Mouse (Mus musculus) limb, embryonic 12.5 days (tissue): ENCODE measurements at regions not wholly inside any gene's neighbourhood (a gene's known extent, or its start where the extent isn't known, plus 50 kb on each side); places are given as distances from the start of the nearest gene placed in this dataset.

ENCODE experiments used
- ATAC-seq: fragments of 200-750 bp; cut with Nextera tagmentation; 2 replicates; pipeline ENCODE4 v1.8.0; 2017; ENCODE audit warnings: low read depth, moderate TSS enrichment; ENCODE audit not compliant: insufficient number of reproducible peaks, insufficient read depth, low FRiP score, low TSS enrichment
- H3K27ac ChIP-seq: fragments of 300-500 bp; sonication (generic); 2 replicates; pipeline ENCODE4 v1.5.1; 2016; ENCODE audit warnings: mild to moderate bottlenecking, moderate library complexity
- H3K27me3 ChIP-seq: fragments of 300-500 bp; sonication (generic); 2 replicates; pipeline ENCODE4 v1.6.1; 2016; ENCODE audit warnings: mild to moderate bottlenecking, moderate library complexity
- H3K36me3 ChIP-seq: fragments of 300-500 bp; sonication (generic); 2 replicates; pipeline ENCODE4 v1.6.1; 2016; ENCODE audit warnings: mild to moderate bottlenecking, moderate library complexity
- H3K4me1 ChIP-seq: fragments of 300-500 bp; sonication (generic); replicated peaks from 2 replicates; pipeline ENCODE4 v1.6.1; 2016
- H3K4me2 ChIP-seq: fragments of 300-500 bp; sonication (generic); 2 replicates; pipeline ENCODE4 v1.6.1; 2016; ENCODE audit warnings: mild to moderate bottlenecking, moderate library complexity
- H3K4me3 ChIP-seq: fragments of 300-500 bp; sonication (generic); replicated peaks from 2 replicates; pipeline ENCODE4 v1.5.1; 2016; ENCODE audit warnings: mild to moderate bottlenecking
- H3K9ac ChIP-seq: fragments of 300-500 bp; sonication (generic); replicated peaks from 2 replicates; pipeline ENCODE4 v1.6.1; 2016; ENCODE audit warnings: mild to moderate bottlenecking, moderate library complexity
- H3K9me3 ChIP-seq: fragments of 300-500 bp; sonication (generic); 2 replicates; pipeline ENCODE4 v1.6.1; 2016; ENCODE audit warnings: mild to moderate bottlenecking, moderate library complexity
- WGBS: fragments of 180-500 bp; shearing (Covaris S2); methylation state at CpG from one replicate; pipeline ENCODE4 v1.1.7; 2016; 5-methylcytosine and 5-hydroxymethylcytosine counted together

DNA sequence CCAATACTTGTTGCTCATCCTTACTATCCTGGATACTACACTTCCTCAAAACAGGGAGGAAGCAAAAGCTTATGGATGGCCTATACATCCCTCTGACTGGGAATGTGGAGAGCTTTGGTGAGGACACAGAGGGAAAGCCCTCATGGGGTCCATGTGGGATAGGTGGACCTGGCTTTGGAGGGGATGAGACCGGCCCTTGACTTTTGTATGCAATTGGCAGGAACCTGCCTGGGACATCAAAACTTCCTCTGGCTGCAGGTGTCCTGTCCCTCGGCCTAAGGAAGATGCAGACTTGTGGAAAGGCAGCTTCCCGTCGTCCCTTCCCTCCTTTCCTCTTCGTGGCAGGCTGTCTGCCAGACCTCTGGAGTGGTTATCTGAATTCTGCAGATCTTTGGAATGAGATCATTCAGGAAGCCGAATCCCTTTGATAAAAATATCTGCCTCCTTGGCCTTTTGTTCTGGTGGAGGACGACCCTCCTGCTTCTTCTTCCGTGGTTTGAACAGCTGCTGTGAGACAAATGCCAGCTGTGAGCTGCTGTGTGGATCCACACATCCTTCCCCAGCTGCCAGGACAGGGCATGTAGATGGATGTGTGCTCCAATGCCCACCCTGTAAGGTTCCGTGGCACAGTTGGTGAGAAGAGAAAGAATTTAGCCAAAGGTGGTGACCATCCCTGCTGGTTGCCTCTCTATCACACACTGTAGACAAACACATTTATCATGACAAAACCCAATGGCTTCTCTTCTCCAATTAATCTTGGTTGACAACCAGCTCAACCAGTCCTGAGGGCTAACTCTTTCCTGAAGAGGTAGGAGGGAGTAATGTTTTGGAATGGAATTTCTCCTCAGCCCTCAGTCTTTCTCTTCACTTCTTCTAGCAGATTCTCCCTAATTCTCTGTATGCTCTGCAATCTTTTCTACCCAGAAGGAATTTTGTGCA is 57.9 kb upstream of the Rapgef5 start:
- 57% methylated on average over 9 of the region's 9 CpGs for WGBS

DNA sequence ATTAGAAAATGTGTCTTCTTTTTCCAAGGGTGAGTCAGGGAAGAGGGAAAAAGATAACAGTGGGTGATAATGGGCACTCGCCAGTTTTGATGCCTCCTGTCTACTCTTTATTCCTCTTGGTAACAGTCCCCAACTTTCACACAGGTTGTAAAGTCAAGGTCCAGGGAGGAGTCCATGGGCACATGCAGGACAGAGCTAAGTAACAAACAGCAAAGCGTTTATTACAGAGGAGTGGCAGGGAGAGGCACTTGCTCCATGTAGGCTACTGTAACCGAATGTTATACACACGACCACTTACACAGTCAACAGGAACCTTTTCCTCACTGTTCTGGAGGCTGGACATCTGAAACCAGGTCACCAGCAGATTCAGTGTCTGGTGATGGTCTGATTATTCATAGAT is 56.7 kb upstream of the Rapgef5 start:
- ATAC-seq, result no peak
- H3K4me3 ChIP-seq, result no peak overlapping the region
- peaks cover 9% of the 10 kb centered on the region; the same call in 1 of the 2 replicates for H3K4me1 ChIP-seq
- no peak overlapping the region for H3K27ac ChIP-seq
- H3K27me3 ChIP-seq, result 0 out of 2 replicates have a peak, but pooled peaks cover 3% of the 10 kb centered on the region
- no peak overlapping the region for H3K9ac ChIP-seq
- no peaks in the 10 kb centered on the region for H3K9me3 ChIP-seq
- H3K4me2 ChIP-seq, result no peak overlapping the region
- WGBS, result 70% methylated on average over 4 of the region's 4 CpGs
- no peaks in the 10 kb centered on the region for H3K36me3 ChIP-seq

More for the DNA sequence above, 57.9 kb upstream of the Rapgef5 start:
- ATAC-seq, result no peak
- Histone ChIP-seq H3K27ac (no peak overlapping the region), H3K4me3 (no peak overlapping the region), H3K9me3 (no peaks in the 10 kb centered on the region), H3K4me2 (no peak overlapping the region), H3K36me3 (no peaks in the 10 kb centered on the region), H3K4me1 (peaks cover 9% of the 10 kb centered on the region; the same call in 1 of the 2 replicates), H3K9ac (no peak overlapping the region), H3K27me3 (0 out of 2 replicates have a peak, but pooled peaks cover 3% of the 10 kb centered on the region)

DNA sequence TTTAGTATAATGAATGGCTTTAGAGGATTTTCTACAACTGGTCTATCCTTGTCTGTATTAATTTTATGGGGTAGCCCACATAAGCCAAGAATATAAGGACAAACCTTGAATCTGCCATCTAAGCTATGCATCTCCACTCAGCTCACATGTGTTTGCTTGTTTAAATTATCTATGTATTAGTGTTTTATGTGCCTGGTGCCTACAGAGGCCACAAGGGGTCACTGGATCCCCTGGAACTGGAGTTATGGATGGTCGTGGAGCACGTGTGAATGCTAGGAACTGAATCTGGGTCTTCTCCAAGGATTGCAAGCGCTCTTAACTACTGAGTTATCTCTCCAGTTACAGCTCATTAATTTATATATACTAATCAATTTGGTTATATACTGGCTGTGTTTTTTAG is 51.1 kb upstream of the Rapgef5 start:
- 84% methylated on average over 3 of the region's 3 CpGs for WGBS
- no peak overlapping the region for H3K4me3 ChIP-seq
- H3K4me1 ChIP-seq, result no peaks in the 10 kb centered on the region
- no peak overlapping the region for H3K27ac ChIP-seq
- no peaks in the 10 kb centered on the region for H3K9me3 ChIP-seq
- H3K4me2 ChIP-seq, result no peak overlapping the region
- ATAC-seq, result no peak
- no peak overlapping the region for H3K9ac ChIP-seq
- no peaks in the 10 kb centered on the region for H3K36me3 ChIP-seq
- no peaks in the 10 kb centered on the region for H3K27me3 ChIP-seq

DNA sequence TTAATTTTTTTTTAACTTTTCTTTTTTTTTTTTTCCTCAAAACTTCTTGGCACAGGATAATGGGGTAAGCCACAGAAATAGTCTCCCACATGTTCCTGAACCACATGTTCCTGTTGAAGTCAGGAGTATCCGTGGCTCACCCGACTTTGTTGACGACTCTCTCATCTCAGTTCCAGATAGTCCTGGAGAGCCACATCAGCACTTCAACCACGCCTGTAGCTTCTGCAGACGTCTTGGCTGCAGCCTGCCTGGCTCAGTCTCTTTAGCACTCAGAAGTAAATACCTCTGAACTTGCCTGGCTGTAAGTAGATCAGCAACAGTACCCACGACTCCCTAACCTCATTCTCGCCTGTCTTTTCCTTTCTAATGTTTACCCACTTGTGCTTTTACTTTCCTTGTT is 50.3 kb upstream of the Rapgef5 start:
- Histone ChIP-seq H3K27me3 (no peaks in the 10 kb centered on the region), H3K4me2 (no peak overlapping the region), H3K9ac (no peak overlapping the region), H3K27ac (no peak overlapping the region), H3K36me3 (no peaks in the 10 kb centered on the region), H3K4me1 (no peaks in the 10 kb centered on the region), H3K9me3 (no peaks in the 10 kb centered on the region), H3K4me3 (no peak overlapping the region)
- WGBS, result 50% methylated on average over 7 of the region's 7 CpGs
- ATAC-seq, result no peak
